Mouse (Mus musculus) C2C12 (cell line): ENCODE results near the gene Tmem97.

Experiments
- CEBPB ChIP-seq: IDR thresholded peaks from one replicate; pipeline ENCODE4 v1.6.1; 2011; ENCODE audit warnings: low read depth, mild to moderate bottlenecking, control low read depth, moderate library complexity
- CTCF ChIP-seq: IDR thresholded peaks from one replicate; pipeline ENCODE4 v1.5.1; 2011; ENCODE audit not compliant: control insufficient read depth, insufficient read depth, insufficient read length

GRCm38 (mm10) chr11:78582848-78583247 is 32.3 kb upstream of the Tmem97 start:
- TF ChIP-seq CTCF (no peak), CEBPB (no peak)
